Mouse (Mus musculus) thymus, adult 2 months (tissue): Measurements from ENCODE around the gene Gm10428.

ENCODE experiments used
- CTCF ChIP-seq: fragments of 200-500 bp; IDR thresholded peaks from 2 replicates; pipeline ENCODE4 v1.5.1; 2012; ENCODE audit warnings: mild to moderate bottlenecking, control low read depth, low read length, moderate library complexity, borderline replicate concordance; ENCODE audit not compliant: control insufficient read depth, poor library complexity, insufficient read depth; ENCODE audit errors: extremely low read depth
- POLR2A ChIP-seq: fragments of 200-500 bp; IDR thresholded peaks from 2 replicates; pipeline ENCODE4 v1.6.1; 2012; ENCODE audit warnings: mild to moderate bottlenecking, low read length, control low read depth, moderate library complexity; ENCODE audit not compliant: control insufficient read depth, poor library complexity, insufficient read depth; ENCODE audit errors: extremely low read depth

DNA sequence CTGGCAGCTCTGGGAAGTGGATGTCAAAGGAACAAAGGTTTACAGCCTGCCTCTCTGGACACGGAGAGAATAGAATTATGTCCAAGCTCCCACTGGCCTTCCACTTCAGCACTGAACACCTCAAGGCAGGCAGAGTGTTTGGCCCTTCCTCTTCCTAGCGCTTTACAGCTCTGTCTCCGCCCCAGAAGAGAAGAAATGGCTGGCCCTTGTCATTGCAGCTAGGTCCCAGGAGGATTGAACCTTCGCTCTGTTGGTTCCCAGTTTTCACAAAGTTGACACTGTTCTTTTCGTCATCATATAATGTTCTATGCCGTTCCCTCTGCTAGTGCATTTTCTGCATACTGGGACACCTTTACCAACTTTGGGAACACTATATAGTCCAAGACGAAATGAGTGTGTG, 44.6 kb upstream of the Gm10428 start:
- no peak for TF ChIP-seq POLR2A
- TF ChIP-seq CTCF, result no peak
